Mouse (Mus musculus): ENCODE measurements around the gene Scn7a. TPM values are rescaled to one million over a fixed set of nuclear protein-coding genes. Genes with fewer than 3 reads are reported as not detected.
A peak's percentile ranks its signal among the peaks of the same experiment; 100 is the strongest.

The Scn7a gene
- polyA plus RNA-seq (2014; fragmentation: Nextera tagmentation; extraction: Ambion mirVana): 25.2 and 32.1 TPM in 2 replicates

GRCm38 (mm10) chr2:66784765-66785164 is at the start of gene Scn7a:
Scn7a (minus strand) TSS chr2:66784914.
- ATAC-seq (ENCODE audit: insufficient read depth): peak; percentile 87
- peak within 1 kb of the TSS; percentile 43 for H3K4me2 ChIP-seq

GRCm38 (mm10) chr2:66827729-66828128 is 43.0 kb upstream of the Scn7a start:
- WGBS: 65% methylated on average over 1 of the region's 1 CpGs
- ATAC-seq (ENCODE audit: insufficient read depth): no peak

More at GRCm38 (mm10) chr2:66784765-66785164, at the start of gene Scn7a:
- Histone ChIP-seq H3K9me3 (ENCODE audit: low read depth, low read length) (no peaks in the 10 kb centered on the region), H3K27me3 (ENCODE audit: insufficient read depth, low read length) (no peaks in the 10 kb centered on the region), H3K36me3 (ENCODE audit: insufficient read depth) (no peaks in the 10 kb centered on the region), H3K27ac (ENCODE audit: low read depth) (no peak within 1 kb of the TSS), H3K9ac (0 out of 2 replicates have a peak within 1 kb of the TSS, but pooled peaks have one; percentile 3), H3K4me3 (ENCODE audit: low read depth, low read length) (peak within 1 kb of the TSS; percentile 23), H3K4me1 (ENCODE audit: insufficient read depth) (0 out of 2 replicates have a peak, but pooled peaks cover 5% of the 10 kb centered on the region)
- peak; percentile 71 for DNase-seq
- TF ChIP-seq CTCF (IDR thresholded peaks at IDR 0.05; ENCODE audit: low read depth): no peak
- 19% methylated on average over 6 of the region's 6 CpGs for WGBS

GRCm38 (mm10) chr2:66819862-66820559 is 35.3 kb upstream of the Scn7a start:
- 33% methylated on average over 7 of the region's 7 CpGs for WGBS
- Histone ChIP-seq H3K4me2 (no peak overlapping the region), H3K36me3 (ENCODE audit: insufficient read depth) (no peaks in the 10 kb centered on the region), H3K27me3 (ENCODE audit: insufficient read depth, low read length) (no peaks in the 10 kb centered on the region), H3K9ac (no peak overlapping the region), H3K4me1 (ENCODE audit: insufficient read depth) (no peaks in the 10 kb centered on the region), H3K27ac (ENCODE audit: low read depth) (no peak overlapping the region), H3K9me3 (ENCODE audit: low read depth, low read length) (no peaks in the 10 kb centered on the region), H3K4me3 (ENCODE audit: low read depth, low read length) (no peak overlapping the region)
- peak; percentile 73 for DNase-seq
- peak; percentile 63 for TF ChIP-seq CTCF (IDR thresholded peaks at IDR 0.05; ENCODE audit: low read depth)
- no peak for ATAC-seq (ENCODE audit: insufficient read depth)

More at GRCm38 (mm10) chr2:66827729-66828128, 43.0 kb upstream of the Scn7a start:
- DNase-seq: no peak
- no peak for TF ChIP-seq CTCF (IDR thresholded peaks at IDR 0.05; ENCODE audit: low read depth)
- no peak overlapping the region for H3K27ac ChIP-seq (ENCODE audit: low read depth)
- H3K9ac ChIP-seq: no peak overlapping the region
- no peaks in the 10 kb centered on the region for H3K4me1 ChIP-seq (ENCODE audit: insufficient read depth)
- H3K4me2 ChIP-seq: no peak overlapping the region
- no peaks in the 10 kb centered on the region for H3K36me3 ChIP-seq (ENCODE audit: insufficient read depth)
- no peak overlapping the region for H3K4me3 ChIP-seq (ENCODE audit: low read depth, low read length)
- no peaks in the 10 kb centered on the region for H3K27me3 ChIP-seq (ENCODE audit: insufficient read depth, low read length)
- H3K9me3 ChIP-seq (ENCODE audit: low read depth, low read length): no peaks in the 10 kb centered on the region

GRCm38 (mm10) chr2:66799676-66800249 is 15.0 kb upstream of the Scn7a start:
- peak; percentile 82 for DNase-seq

GRCm38 (mm10) chr2:66797493-66797892 is 12.8 kb upstream of the Scn7a start:
- H3K27me3 ChIP-seq (ENCODE audit: insufficient read depth, low read length): no peaks in the 10 kb centered on the region
- H3K4me3 ChIP-seq (ENCODE audit: low read depth, low read length): no peak overlapping the region
- whole genome bisulfite sequencing: 44% methylated on average over 1 of the region's 1 CpGs
- no peaks in the 10 kb centered on the region for H3K4me1 ChIP-seq (ENCODE audit: insufficient read depth)
- no peak for DNase-seq
- no peak for ATAC-seq (ENCODE audit: insufficient read depth)
- H3K27ac ChIP-seq (ENCODE audit: low read depth): no peak overlapping the region
- no peaks in the 10 kb centered on the region for H3K36me3 ChIP-seq (ENCODE audit: insufficient read depth)
- H3K4me2 ChIP-seq: no peak overlapping the region
- H3K9me3 ChIP-seq (ENCODE audit: low read depth, low read length): no peaks in the 10 kb centered on the region
- no peak for TF ChIP-seq CTCF (IDR thresholded peaks at IDR 0.05; ENCODE audit: low read depth)
- no peak overlapping the region for H3K9ac ChIP-seq

More at GRCm38 (mm10) chr2:66799676-66800249, 15.0 kb upstream of the Scn7a start:
- Histone ChIP-seq H3K27me3 (ENCODE audit: insufficient read depth, low read length) (no peaks in the 10 kb centered on the region), H3K4me1 (ENCODE audit: insufficient read depth) (no peaks in the 10 kb centered on the region), H3K36me3 (ENCODE audit: insufficient read depth) (no peaks in the 10 kb centered on the region), H3K27ac (ENCODE audit: low read depth) (no peak overlapping the region), H3K4me2 (no peak overlapping the region), H3K9ac (no peak overlapping the region), H3K4me3 (ENCODE audit: low read depth, low read length) (no peak overlapping the region), H3K9me3 (ENCODE audit: low read depth, low read length) (no peaks in the 10 kb centered on the region)
- ATAC-seq (ENCODE audit: insufficient read depth): no peak
- peak; percentile 66 for TF ChIP-seq CTCF (IDR thresholded peaks at IDR 0.05; ENCODE audit: low read depth)
- WGBS: 41% methylated on average over 4 of the region's 4 CpGs

GRCm38 (mm10) chr2:66791629-66792028 is 6.9 kb upstream of the Scn7a start:
- no peaks in the 10 kb centered on the region for H3K36me3 ChIP-seq (ENCODE audit: insufficient read depth)
- no peak overlapping the region for H3K9ac ChIP-seq
- H3K4me3 ChIP-seq (ENCODE audit: low read depth, low read length): no peak overlapping the region
- no peak overlapping the region for H3K4me2 ChIP-seq
- ATAC-seq (ENCODE audit: insufficient read depth): no peak; the same call in 1 of the 2 replicates
- no peaks in the 10 kb centered on the region for H3K4me1 ChIP-seq (ENCODE audit: insufficient read depth)
- H3K27ac ChIP-seq (ENCODE audit: low read depth): no peak overlapping the region
- WGBS: 51% methylated on average over 1 of the region's 1 CpGs
- H3K9me3 ChIP-seq (ENCODE audit: low read depth, low read length): no peaks in the 10 kb centered on the region
- peak; percentile 58 for DNase-seq
- no peaks in the 10 kb centered on the region for H3K27me3 ChIP-seq (ENCODE audit: insufficient read depth, low read length)
- TF ChIP-seq CTCF (IDR thresholded peaks at IDR 0.05; ENCODE audit: low read depth): no peak

GRCm38 (mm10) chr2:66780884-66781283 is 3.8 kb downstream of the Scn7a start:
- Histone ChIP-seq H3K4me1 (ENCODE audit: insufficient read depth) (0 out of 2 replicates have a peak, but pooled peaks cover 5% of the 10 kb centered on the region), H3K4me2 (no peak overlapping the region), H3K27ac (ENCODE audit: low read depth) (no peak overlapping the region), H3K9ac (no peak overlapping the region), H3K27me3 (ENCODE audit: insufficient read depth, low read length) (no peaks in the 10 kb centered on the region), H3K4me3 (ENCODE audit: low read depth, low read length) (no peak overlapping the region), H3K9me3 (ENCODE audit: low read depth, low read length) (no peaks in the 10 kb centered on the region), H3K36me3 (ENCODE audit: insufficient read depth) (no peaks in the 10 kb centered on the region)
- 65% methylated on average over 2 of the region's 2 CpGs for WGBS
- ATAC-seq (ENCODE audit: insufficient read depth) (peak; percentile 58; the same call in 1 of the 2 replicates), DNase-seq (peak; percentile 83)
- TF ChIP-seq CTCF (IDR thresholded peaks at IDR 0.05; ENCODE audit: low read depth): no peak

Data from lung, embryonic 14.5 days (tissue).